Mouse (Mus musculus) cerebellum, postnatal 14 days (tissue): ENCODE measurements around the gene Hao2.

Source experiments
- DNase-seq, 2 experiments: peaks; one replicate each; pipeline ENCODE4 v3.0.0; 2021; ENCODE audit warnings: mixed read lengths in 2 of 2

The Hao2 gene

DNA sequence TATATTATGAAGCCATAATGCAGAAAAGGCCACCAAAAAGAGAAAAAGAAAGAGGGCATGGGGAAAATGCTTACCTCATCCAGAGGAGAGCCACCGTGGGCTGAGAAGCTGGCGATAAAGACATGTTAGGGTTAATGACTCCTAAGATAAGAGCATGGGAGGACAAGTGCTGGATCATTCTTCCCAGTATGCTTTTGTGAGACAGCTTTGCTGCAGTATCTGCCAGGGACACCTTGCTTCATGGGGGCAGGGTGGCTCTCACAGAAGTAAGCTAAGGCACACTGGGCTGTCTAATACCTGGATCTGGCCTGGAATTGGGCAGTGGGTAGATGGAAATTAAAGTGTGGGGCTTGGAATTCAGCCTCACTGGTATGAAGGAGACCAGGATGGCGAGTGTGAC lies 37.9 kb downstream of the Hao2 start:
- no peak for DNase-seq

GRCm38 (mm10) chr3:98853685-98854084 lies 39.4 kb downstream of the Hao2 start:
- no peak for DNase-seq

DNA sequence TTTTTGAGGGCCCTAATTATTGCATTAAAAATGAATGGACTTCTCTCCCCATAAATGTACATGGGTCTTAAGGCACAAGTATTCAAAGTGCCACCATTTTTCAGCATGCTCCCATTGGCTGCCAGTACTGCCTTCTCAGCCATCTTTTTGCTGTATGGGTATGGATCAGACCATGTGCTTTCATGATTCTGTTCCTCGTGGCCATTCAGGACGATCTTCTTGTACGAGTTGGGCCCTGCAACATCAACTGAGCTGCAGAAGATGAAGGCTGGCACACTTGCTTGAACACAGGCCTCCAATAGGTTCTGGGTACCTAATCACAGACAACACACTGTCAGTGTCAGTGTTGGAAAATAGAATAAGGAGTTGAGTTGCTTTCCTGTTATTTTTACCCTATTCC lies 40.0 kb downstream of the Hao2 start:
- DNase-seq: no peak

GRCm38 (mm10) chr3:98852631-98853030 lies 40.4 kb downstream of the Hao2 start:
- no peak for DNase-seq

DNA sequence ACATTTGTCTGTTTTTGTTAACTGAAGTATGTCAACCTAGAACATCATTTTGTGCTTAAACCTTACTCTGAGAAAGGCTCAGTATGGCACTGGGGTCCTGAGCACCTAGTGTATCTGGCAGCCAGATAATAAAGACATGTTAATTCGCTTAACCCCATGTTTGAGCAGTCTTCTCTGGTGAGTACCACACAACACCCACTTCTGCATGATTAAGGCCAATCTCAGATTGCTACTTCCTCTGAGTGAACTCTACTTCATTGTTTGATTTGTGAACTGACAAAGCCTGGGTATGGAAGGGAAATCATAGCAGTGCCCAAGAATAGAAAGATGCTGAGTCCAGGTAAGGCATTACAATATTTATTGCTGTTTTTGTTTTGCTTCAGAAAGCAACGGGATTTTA lies 41.2 kb downstream of the Hao2 start:
- no peak for DNase-seq

DNA sequence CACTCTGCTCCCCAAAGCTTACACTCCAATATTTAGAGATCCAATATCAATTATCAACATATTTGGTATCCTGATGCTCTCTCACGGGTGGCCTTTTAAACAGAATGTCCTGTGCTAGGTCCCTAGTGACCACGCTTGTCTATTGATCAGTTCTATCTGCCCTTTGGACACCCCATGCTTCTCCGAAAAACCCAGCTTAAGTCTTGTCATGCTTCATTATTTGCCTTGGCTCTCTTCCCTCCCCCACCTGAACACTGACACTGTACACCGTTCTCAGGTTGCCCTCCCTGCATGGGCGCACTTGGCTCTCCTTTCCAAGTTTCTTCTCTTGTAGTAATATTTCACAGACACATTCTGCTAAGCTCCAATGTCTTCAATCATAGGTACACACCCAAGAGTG lies 42.8 kb downstream of the Hao2 start:
- no peak for DNase-seq

DNA sequence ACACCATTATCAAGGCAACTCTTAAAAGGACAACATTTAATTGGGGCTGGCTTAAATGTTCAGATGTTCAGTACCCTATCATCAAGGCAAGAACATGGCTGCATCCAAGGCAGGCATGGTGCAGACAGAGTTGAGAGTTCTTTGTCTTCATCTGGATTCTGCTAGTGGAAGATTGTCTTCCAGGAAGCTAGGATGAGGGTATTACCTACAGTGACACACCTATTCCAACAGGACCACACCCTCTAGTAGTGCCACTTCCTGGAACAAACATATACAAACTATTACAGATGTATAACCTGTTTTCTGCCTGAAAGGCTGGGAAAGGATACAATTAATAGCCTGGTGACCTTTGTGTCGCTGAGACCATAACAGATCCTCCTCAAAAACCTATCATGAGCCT lies 44.1 kb downstream of the Hao2 start:
- no peak for DNase-seq
